Comparison of ENCODE assay signal across 11 mouse cellular contexts in the genomic region with DNA sequence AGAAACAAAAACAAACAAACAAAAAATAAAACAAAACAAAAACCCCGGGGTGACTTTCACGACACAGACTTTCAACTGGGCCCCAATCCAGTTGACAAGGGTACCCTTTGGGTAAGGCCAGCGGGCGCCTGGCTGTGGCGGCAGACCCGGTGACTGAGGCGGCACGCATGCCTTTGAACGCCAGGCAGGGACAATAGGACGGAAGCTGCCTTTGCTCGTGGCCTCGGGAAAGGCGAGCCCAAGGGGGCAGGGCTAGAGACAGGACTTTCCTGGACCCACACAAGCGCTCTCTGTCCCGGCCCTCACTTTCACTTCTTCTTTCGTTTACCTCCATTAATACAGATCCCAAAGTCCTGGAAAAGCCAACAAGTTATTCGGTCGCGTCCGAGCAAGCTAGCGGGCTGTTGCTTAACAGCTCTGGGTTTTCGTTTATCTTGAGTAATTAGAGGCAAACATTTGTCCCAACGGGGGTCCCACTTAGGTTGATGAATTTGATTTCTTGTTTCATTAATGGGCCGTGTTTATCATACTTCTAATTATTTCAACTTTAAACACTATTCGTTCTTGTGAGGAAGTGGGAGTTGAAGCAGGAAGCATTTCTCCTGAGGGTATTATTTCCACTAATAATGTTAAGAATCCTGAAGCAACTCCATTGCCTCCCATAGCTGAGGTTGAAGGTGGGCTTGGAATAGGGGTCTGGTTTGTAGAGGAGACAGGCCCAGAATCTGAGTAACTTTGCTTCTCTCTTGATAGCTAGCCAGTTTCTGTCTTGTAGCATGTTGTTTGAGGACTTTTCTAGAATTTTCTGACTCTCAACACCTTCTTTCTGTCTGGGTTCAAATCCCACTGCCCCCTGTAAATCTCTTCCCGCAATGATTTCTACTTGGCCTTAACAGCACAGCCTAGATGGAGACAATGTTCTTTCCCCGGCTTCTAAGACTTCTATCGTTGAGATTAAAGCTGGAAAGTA. TPM values are rescaled to one million over a fixed set of nuclear protein-coding genes. Genes with fewer than 3 reads are reported as not detected.
DNase-seq lines count a peak whose midpoint lies in the region; ATAC-seq and TF ChIP-seq lines count a peak whose summit lies in the region.
"Had no signal": no experiment of that assay in that cellular context is flagged by ENCODE, and none has a peak within 500 bp of the region (broad histone marks: within the 10 kb centered on the region; RNA-seq: fewer than 3 reads in every experiment).

No protein-coding gene starts in this region.

- no peak overlapping the region; the same call in 1 of the 2 replicates for H3K4me2 ChIP-seq in liver, embryonic 11.5 days
- peak overlapping the region; percentile 89 for H3K4me2 ChIP-seq in kidney, embryonic 14.5 days (replicated peaks; ENCODE audit: low read depth, low read length)
- H3K4me2 ChIP-seq: midbrain, embryonic 13.5 days had no signal

- H3K27me3 ChIP-seq in liver, adult 2 months (ENCODE audit: control insufficient read depth, insufficient read depth, low read length), result peaks cover 38% of the 10 kb centered on the region
- H3K27me3 ChIP-seq in liver, embryonic 11.5 days (replicated peaks; ENCODE audit: control insufficient read depth, insufficient read depth, low read length), result peaks cover 97% of the 10 kb centered on the region
- H3K27me3 ChIP-seq in kidney, embryonic 14.5 days (ENCODE audit: control insufficient read depth, insufficient read depth, low read length), result peaks cover 11% of the 10 kb centered on the region; the same call in 1 of the 2 replicates

- peak; percentile 24 for DNase-seq in liver, adult 2 months (ENCODE audit: extremely low read depth, low read depth, low spot score)
- DNase-seq in liver, embryonic 11.5 days (ENCODE audit: low spot score), result no peak
- peak; percentile 37 for DNase-seq in brain, embryonic 14.5 days (ENCODE audit: low read depth)
- DNase-seq in neural tube, embryonic 10.5 days (ENCODE audit: extremely low spot score, low spot score), result peak; percentile 83
- no peak for DNase-seq in cerebellum, postnatal 4 days (ENCODE audit: low spot score in 2 of 2)
- DNase-seq in urinary bladder, postnatal 10 days (ENCODE audit: low spot score), result no peak
- DNase-seq in cerebellum, adult 9-11 months, result no peak

- no peak for ATAC-seq in liver, embryonic 11.5 days (replicated peaks; ENCODE audit: low FRiP score)
- ATAC-seq in kidney, embryonic 14.5 days (ENCODE audit: low FRiP score, low TSS enrichment), result 0 out of 2 replicates have a peak, but pooled peaks have one; percentile 21
- ATAC-seq: midbrain, embryonic 13.5 days had no signal

- no peaks in the 10 kb centered on the region for H3K36me3 ChIP-seq in liver, adult 2 months (ENCODE audit: control insufficient read depth, insufficient read depth, low read length)
- no peaks in the 10 kb centered on the region for H3K36me3 ChIP-seq in liver, embryonic 11.5 days (ENCODE audit: control insufficient read depth, insufficient read depth, low read length)
- H3K36me3 ChIP-seq in kidney, embryonic 14.5 days (ENCODE audit: control insufficient read depth, insufficient read depth, low read length), result no peaks in the 10 kb centered on the region
- H3K36me3 ChIP-seq: midbrain, embryonic 13.5 days had no signal

- no peaks in the 10 kb centered on the region for H3K9me3 ChIP-seq in liver, embryonic 11.5 days (ENCODE audit: control insufficient read depth, low read length)
- H3K9me3 ChIP-seq in kidney, embryonic 14.5 days (ENCODE audit: control insufficient read depth, low read length), result no peaks in the 10 kb centered on the region
- H3K9me3 ChIP-seq: midbrain, embryonic 13.5 days had no signal

- no peaks in the 10 kb centered on the region for H3K79me2 ChIP-seq in liver, adult 2 months (ENCODE audit: control insufficient read depth, insufficient read depth, low read length)

- no peak overlapping the region for H3K27ac ChIP-seq in liver, adult 2 months (replicated peaks; ENCODE audit: insufficient read depth, low read depth, low read length)
- no peak overlapping the region for H3K27ac ChIP-seq in liver, embryonic 11.5 days (ENCODE audit: low read depth, low read length)
- peak overlapping the region; percentile 95 for H3K27ac ChIP-seq in kidney, embryonic 14.5 days (ENCODE audit: low read depth, low read length)
- H3K27ac ChIP-seq: midbrain, embryonic 13.5 days had no signal

- H3K9ac ChIP-seq in liver, adult 2 months (ENCODE audit: low read depth, low read length), result no peak overlapping the region
- no peak overlapping the region for H3K9ac ChIP-seq in liver, embryonic 11.5 days (ENCODE audit: low read depth, low read length)
- H3K9ac ChIP-seq in kidney, embryonic 14.5 days (ENCODE audit: low read depth, low read length), result peak overlapping the region; percentile 81
- H3K9ac ChIP-seq: midbrain, embryonic 13.5 days had no signal

- H3K4me1 ChIP-seq in liver, adult 2 months (ENCODE audit: control insufficient read depth, insufficient read depth, low read length), result no peaks in the 10 kb centered on the region
- peaks cover 3% of the 10 kb centered on the region; the same call in 1 of the 2 replicates for H3K4me1 ChIP-seq in liver, embryonic 11.5 days (replicated peaks; ENCODE audit: control insufficient read depth, insufficient read depth, low read length)
- 0 out of 2 replicates have a peak, but pooled peaks cover 11% of the 10 kb centered on the region for H3K4me1 ChIP-seq in kidney, embryonic 14.5 days (ENCODE audit: control insufficient read depth, insufficient read depth, low read length)

- 2% methylated on average over 28 of the region's 28 CpGs for WGBS in liver, adult 2 months
- 2% methylated on average over 28 of the region's 28 CpGs for WGBS in liver, embryonic 11.5 days
- WGBS in kidney, embryonic 14.5 days, result 2% methylated on average over 28 of the region's 28 CpGs

- no peak for TF ChIP-seq POLR2A in liver, adult 2 months (IDR thresholded peaks at IDR 0.05; ENCODE audit: extremely low read depth, insufficient read depth, low read length)
- TF ChIP-seq POLR2A in brain, embryonic 14.5 days (IDR thresholded peaks at IDR 0.05; ENCODE audit: borderline replicate concordance, extremely low read depth, insufficient read depth, insufficient read length, poor library complexity, severe bottlenecking), result no peak

- no peak for TF ChIP-seq CTCF in liver, adult 2 months (IDR thresholded peaks at IDR 0.05; ENCODE audit: low read depth, low read length)
- TF ChIP-seq CTCF in brain, embryonic 14.5 days (IDR thresholded peaks at IDR 0.05; ENCODE audit: borderline replicate concordance, extremely low read depth, insufficient read depth, insufficient read length), result no peak

- H3K4me3 ChIP-seq in liver, adult 2 months (ENCODE audit: insufficient read depth, low read depth, low read length), result no peak overlapping the region; the same call in 1 of the 2 replicates
- no peak overlapping the region for H3K4me3 ChIP-seq in liver, embryonic 11.5 days (ENCODE audit: low read depth, low read length)
- H3K4me3 ChIP-seq in kidney, embryonic 14.5 days (ENCODE audit: low read length), result peak overlapping the region; percentile 70
- H3K4me3 ChIP-seq: midbrain, embryonic 13.5 days had no signal

RNA-seq across cellular contexts. Expression of gene Hoxc10, which starts 2.6 kb away (rescaled TPM):
- total RNA-seq in liver, adult 2 months (2014; rRNA removed), result not detected in 2 replicates
- polyA plus RNA-seq in liver, adult 2 months (2012; rRNA removed), result not detected in 2 replicates
- polyA plus RNA-seq in liver, embryonic 11.5 days (2014; fragmentation: Nextera tagmentation; extraction: Ambion mirVana), result 0.18 and 0.43 TPM in 2 replicates
- 0.03 TPM in 1 of 2 replicates, not detected in the other for polyA plus RNA-seq in brain, embryonic 14.5 days (2012; rRNA removed)
- 62.9 and 64.5 TPM in 2 replicates for polyA plus RNA-seq in kidney, embryonic 14.5 days (2014; fragmentation: Nextera tagmentation; extraction: Ambion mirVana)
- polyA plus RNA-seq: midbrain, embryonic 13.5 days; spleen, adult 2 months had no signal

RNA-seq across cellular contexts. Expression of gene Hoxc5, which starts 3.3 kb away (rescaled TPM):
- under 0.01 TPM in 1 of 2 replicates, not detected in the other for total RNA-seq in liver, adult 2 months (2014; rRNA removed)
- not detected in 2 replicates for polyA plus RNA-seq in liver, adult 2 months (2012; rRNA removed)
- polyA plus RNA-seq in liver, embryonic 11.5 days (2014; fragmentation: Nextera tagmentation; extraction: Ambion mirVana), result 4.1 and 5.3 TPM in 2 replicates
- 1.0 and 7.0 TPM in 2 replicates for polyA plus RNA-seq in brain, embryonic 14.5 days (2012; rRNA removed)
- 5.1 and 5.8 TPM in 2 replicates for polyA plus RNA-seq in kidney, embryonic 14.5 days (2014; fragmentation: Nextera tagmentation; extraction: Ambion mirVana)

RNA-seq across cellular contexts. Expression of gene Hoxc11, which starts 9.7 kb away (rescaled TPM):
- total RNA-seq in liver, adult 2 months (2014; rRNA removed), result not detected in 2 replicates
- polyA plus RNA-seq in liver, adult 2 months (2012; rRNA removed), result not detected in 2 replicates
- not detected in 2 replicates for polyA plus RNA-seq in liver, embryonic 11.5 days (2014; fragmentation: Nextera tagmentation; extraction: Ambion mirVana)
- not detected in 2 replicates for polyA plus RNA-seq in brain, embryonic 14.5 days (2012; rRNA removed)
- 2.9 and 4.4 TPM in 2 replicates for polyA plus RNA-seq in kidney, embryonic 14.5 days (2014; fragmentation: Nextera tagmentation; extraction: Ambion mirVana)
- total RNA-seq: ES-E14 had no signal
- polyA plus RNA-seq: midbrain, embryonic 13.5 days; spleen, adult 2 months had no signal

RNA-seq across cellular contexts. Expression of gene Hoxc9, which starts 12.3 kb away (rescaled TPM):
- total RNA-seq in liver, adult 2 months (2014; rRNA removed), result not detected in 2 replicates
- not detected in 2 replicates for polyA plus RNA-seq in liver, adult 2 months (2012; rRNA removed)
- 0.22 and 0.49 TPM in 2 replicates for polyA plus RNA-seq in liver, embryonic 11.5 days (2014; fragmentation: Nextera tagmentation; extraction: Ambion mirVana)
- not detected in 2 replicates for polyA plus RNA-seq in brain, embryonic 14.5 days (2012; rRNA removed)
- polyA plus RNA-seq in kidney, embryonic 14.5 days (2014; fragmentation: Nextera tagmentation; extraction: Ambion mirVana), result 10.3 and 10.7 TPM in 2 replicates
- polyA plus RNA-seq: midbrain, embryonic 13.5 days; spleen, adult 2 months had no signal

RNA-seq across cellular contexts. Expression of gene Hoxc8, which starts 26.5 kb away (rescaled TPM):
- total RNA-seq in liver, adult 2 months (2014; rRNA removed), result not detected in 2 replicates
- not detected in 2 replicates for polyA plus RNA-seq in liver, adult 2 months (2012; rRNA removed)
- 1.3 and 1.9 TPM in 2 replicates for polyA plus RNA-seq in liver, embryonic 11.5 days (2014; fragmentation: Nextera tagmentation; extraction: Ambion mirVana)
- not detected in 2 replicates for polyA plus RNA-seq in brain, embryonic 14.5 days (2012; rRNA removed)
- polyA plus RNA-seq in kidney, embryonic 14.5 days (2014; fragmentation: Nextera tagmentation; extraction: Ambion mirVana), result 12.6 and 13.8 TPM in 2 replicates
- polyA plus RNA-seq: midbrain, embryonic 13.5 days; spleen, adult 2 months had no signal

Comparison
In these comparisons a context has a peak if more than half of its experiments do, and no peak if none do; other contexts are left out.
1. DNase-seq: peak in liver, adult 2 months (single experiment), brain, embryonic 14.5 days (single experiment) and neural tube, embryonic 10.5 days (single experiment); none in liver, embryonic 11.5 days (single experiment), cerebellum, postnatal 4 days (0 of 2), urinary bladder, postnatal 10 days (single experiment) and cerebellum, adult 9-11 months (single experiment).
2. RNA of gene Hoxc10, which starts 2.6 kb away (polyA plus RNA-seq): 62.9 to 64.5 TPM in kidney, embryonic 14.5 days; 0.18 to 0.43 TPM in liver, embryonic 11.5 days, not detected in liver, adult 2 months and 0.03 TPM in brain, embryonic 14.5 days; every median in the first group is over 10 times any median in the second.